Mouse (Mus musculus) fibroblast of lung, adult 2 months (primary cell): Measurements from ENCODE around the gene Pwwp2b.

Experiments used
- DNase-seq: peaks from one replicate; pipeline ENCODE4 v3.0.0-alpha.2; 2011; ENCODE audit warnings: low read depth

Gene Pwwp2b

GRCm38 (mm10) chr7:139264337-139264736, 16.1 kb downstream of the Pwwp2b start:
- no peak for DNase-seq

- DNase-seq, result no peak
These were observed 17.4 kb downstream of the Pwwp2b start for GRCm38 (mm10) chr7:139265634-139266033.

- DNase-seq, result no peak
These were observed 18.1 kb downstream of the Pwwp2b start for GRCm38 (mm10) chr7:139266431-139266830.

- DNase-seq, result no peak
These were observed 18.9 kb downstream of the Pwwp2b start for GRCm38 (mm10) chr7:139266886-139267870.

- no peak for DNase-seq
These were observed 22.5 kb downstream of the Pwwp2b start for GRCm38 (mm10) chr7:139270738-139271137.

GRCm38 (mm10) chr7:139271871-139272270, 23.6 kb downstream of the Pwwp2b start:
- DNase-seq, result no peak

- DNase-seq, result no peak
These were observed 24.5 kb downstream of the Pwwp2b start for GRCm38 (mm10) chr7:139272639-139273396.

GRCm38 (mm10) chr7:139273397-139273719, 25.1 kb downstream of the Pwwp2b start:
- no peak for DNase-seq

- no peak for DNase-seq
These were observed 27.3 kb downstream of the Pwwp2b start for GRCm38 (mm10) chr7:139275586-139275985.

GRCm38 (mm10) chr7:139276150-139276549, 27.9 kb downstream of the Pwwp2b start:
- DNase-seq, result no peak

GRCm38 (mm10) chr7:139277536-139277935, 29.3 kb downstream of the Pwwp2b start:
- DNase-seq, result no peak

- DNase-seq, result no peak
These were observed 31.3 kb downstream of the Pwwp2b start for GRCm38 (mm10) chr7:139279571-139279970.

- DNase-seq, result no peak
These were observed 31.8 kb downstream of the Pwwp2b start for GRCm38 (mm10) chr7:139280044-139280443.

- no peak for DNase-seq
These were observed 32.9 kb downstream of the Pwwp2b start for GRCm38 (mm10) chr7:139281195-139281594.

- no peak for DNase-seq
These were observed 33.8 kb downstream of the Pwwp2b start for GRCm38 (mm10) chr7:139282037-139282436.

GRCm38 (mm10) chr7:139285295-139285943, 37.1 kb downstream of the Pwwp2b start:
- no peak for DNase-seq

GRCm38 (mm10) chr7:139288540-139288939, 40.3 kb downstream of the Pwwp2b start:
- DNase-seq, result no peak

GRCm38 (mm10) chr7:139293350-139293749, 45.1 kb downstream of the Pwwp2b start:
- no peak for DNase-seq

GRCm38 (mm10) chr7:139294076-139294475, 45.8 kb downstream of the Pwwp2b start:
- DNase-seq, result no peak

- DNase-seq, result no peak
These were observed 47.4 kb downstream of the Pwwp2b start for GRCm38 (mm10) chr7:139295653-139296052.

GRCm38 (mm10) chr7:139296552-139297100, 48.3 kb downstream of the Pwwp2b start:
- DNase-seq, result no peak

GRCm38 (mm10) chr7:139298446-139298845, 50.2 kb downstream of the Pwwp2b start:
- no peak for DNase-seq
